Mouse (Mus musculus) testis, adult 2 months (tissue): ENCODE measurements at regions not wholly inside any gene's neighbourhood (a gene's known extent, or its start where the extent isn't known, plus 50 kb on each side); places are given as distances from the start of the nearest gene placed in this dataset.

Experiments
- CTCF ChIP-seq: fragments of 200-500 bp; IDR thresholded peaks from 2 replicates; pipeline ENCODE4 v1.5.1; 2012; ENCODE audit warnings: low read depth, mild to moderate bottlenecking, inconsistent platforms, low read length, moderate library complexity; ENCODE audit not compliant: control insufficient read depth, insufficient read depth, insufficient replicate concordance
- POLR2A ChIP-seq: fragments of 200-500 bp; IDR thresholded peaks from 2 replicates; pipeline ENCODE4 v1.6.1; 2012; ENCODE audit warnings: low read depth, mild to moderate bottlenecking, inconsistent platforms, low read length, moderate library complexity; ENCODE audit not compliant: control insufficient read depth

DNA sequence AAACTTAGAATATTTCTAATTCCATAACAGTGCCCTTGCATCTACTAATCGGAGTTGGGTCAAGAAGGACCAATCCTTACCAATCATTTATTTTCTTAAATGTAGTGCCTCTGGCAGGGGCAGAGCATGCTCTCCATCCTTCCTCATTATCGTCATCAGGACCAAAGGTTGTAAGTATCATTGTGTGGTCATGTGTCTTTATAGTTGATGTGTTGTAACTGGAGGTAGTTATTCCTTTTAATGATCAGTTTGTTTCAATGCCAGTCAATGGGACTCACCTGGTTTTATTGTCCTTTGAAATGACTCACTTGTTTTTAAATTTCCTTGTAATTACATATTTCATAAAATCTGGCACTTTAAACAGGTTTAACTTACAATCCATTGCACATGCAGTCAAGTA lies 399.6 kb downstream of the Sec16b start:
- no peak for TF ChIP-seq CTCF
- no peak for TF ChIP-seq POLR2A
